Mouse (Mus musculus) heart, adult 2 months (tissue): ENCODE measurements around the gene Ptgr2.
A peak's percentile ranks its signal among the peaks of the same experiment; 100 is the strongest.

ENCODE experiments used
- CTCF ChIP-seq: fragments of 200-600 bp; IDR thresholded peaks from 2 replicates; pipeline ENCODE4 v1.8.1; 2022; ENCODE audit warnings: antibody characterized with exemption, mild to moderate bottlenecking, moderate library complexity
- POLR2A ChIP-seq: fragments of 200-500 bp; IDR thresholded peaks from 2 replicates; pipeline ENCODE4 v1.6.1; 2011; ENCODE audit warnings: mild to moderate bottlenecking, low read depth, low read length, control low read depth; ENCODE audit not compliant: insufficient read depth

DNA sequence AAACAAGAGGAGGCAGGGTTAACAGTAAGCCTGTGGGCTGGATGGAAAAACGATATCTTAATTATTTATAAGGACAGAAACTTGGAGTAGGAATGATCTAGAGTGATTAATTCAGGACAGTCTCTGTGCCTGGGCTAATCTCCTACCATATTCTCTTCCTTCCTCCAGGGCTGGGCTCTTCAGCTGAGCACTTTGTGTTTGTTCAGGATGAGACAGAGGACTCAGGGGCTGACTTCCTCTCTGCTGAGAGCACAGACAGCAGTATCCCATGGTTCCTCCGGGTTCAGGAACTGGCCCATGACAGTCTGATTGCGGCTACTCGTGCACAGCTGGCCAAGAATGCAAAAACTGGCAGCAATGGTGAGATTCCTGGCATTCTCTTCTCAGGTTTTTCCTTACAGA lies 42.1 kb downstream of the Ptgr2 start:
- TF ChIP-seq POLR2A (peak; percentile 29; the same call in 1 of the 2 replicates), CTCF (no peak)
